Mouse (Mus musculus): Measurements from ENCODE around the gene Ric1.

GRCm38 (mm10) chr19:29501106-29501505, 21.0 kb upstream of the Ric1 start:
- TF ChIP-seq CTCF (IDR thresholded peaks at IDR 0.05) (peak; percentile 63), EP300 (IDR thresholded peaks at IDR 0.05) (no peak)
